Mouse (Mus musculus) cerebellum, adult 2 months (tissue): ENCODE data around the gene Scg5.

ENCODE experiments used
- CTCF ChIP-seq: fragments of 200-500 bp; IDR thresholded peaks from 2 replicates; pipeline ENCODE4 v1.5.1; 2011; ENCODE audit warnings: low read depth, mild to moderate bottlenecking, control low read depth, low read length, moderate library complexity, borderline replicate concordance; ENCODE audit not compliant: insufficient read depth
- POLR2A ChIP-seq: fragments of 200-500 bp; IDR thresholded peaks from 2 replicates; pipeline ENCODE4 v1.6.1; 2011; ENCODE audit warnings: low read length, control low read depth, borderline replicate concordance; ENCODE audit not compliant: insufficient read depth

- TF ChIP-seq CTCF: no peak
- TF ChIP-seq POLR2A: no peak
Measured at GRCm38 (mm10) chr2:113835219-113835618, 6.3 kb upstream of the Scg5 start.
